Mouse (Mus musculus) midbrain, embryonic 10.5 days (tissue): ENCODE measurements around the gene Gm20594. TPM values are rescaled to one million over a fixed set of nuclear protein-coding genes. Genes with fewer than 3 reads are reported as not detected.

ENCODE experiments used
- DNase-seq: peaks from one replicate; pipeline ENCODE4 v3.0.0-alpha.2; 2017; ENCODE audit warnings: low spot score
- H3K27ac ChIP-seq: fragments of 300-500 bp; sonication (generic); replicated peaks from 2 replicates; pipeline ENCODE4 v1.5.1; 2016; ENCODE audit warnings: mild to moderate bottlenecking
- H3K27me3 ChIP-seq: fragments of 300-500 bp; sonication (generic); 2 replicates; pipeline ENCODE4 v1.6.1; 2016; ENCODE audit warnings: low read depth, mild to moderate bottlenecking; ENCODE audit not compliant: poor library complexity, severe bottlenecking
- H3K36me3 ChIP-seq: fragments of 300-500 bp; sonication (generic); 2 replicates; pipeline ENCODE4 v1.6.1; 2016; ENCODE audit warnings: mild to moderate bottlenecking, moderate library complexity
- H3K4me1 ChIP-seq: fragments of 300-500 bp; sonication (generic); 2 replicates; pipeline ENCODE4 v1.6.1; 2016
- H3K4me3 ChIP-seq: fragments of 300-500 bp; sonication (generic); 2 replicates; pipeline ENCODE4 v1.5.1; 2016; ENCODE audit warnings: mild to moderate bottlenecking, moderate library complexity
- H3K9me3 ChIP-seq: fragments of 300-500 bp; sonication (generic); replicated peaks from 2 replicates; pipeline ENCODE4 v1.6.1; 2016; ENCODE audit warnings: mild to moderate bottlenecking
- WGBS: fragments of 180-500 bp; shearing (Covaris S2); methylation state at CpG from one replicate; pipeline ENCODE4 v1.1.7; 2016; 5-methylcytosine and 5-hydroxymethylcytosine counted together
- polyA plus RNA-seq: library from polyadenylated mRNA; unstranded; fragments of >200 nt; fragmentation: Nextera tagmentation; extraction: Ambion mirVana; gene quantifications from 2 replicates; pipeline ENCODE4 v1.2.1, GENCODE M21; 2016

The Gm20594 gene
- not detected in 2 replicates for polyA plus RNA-seq

DNA sequence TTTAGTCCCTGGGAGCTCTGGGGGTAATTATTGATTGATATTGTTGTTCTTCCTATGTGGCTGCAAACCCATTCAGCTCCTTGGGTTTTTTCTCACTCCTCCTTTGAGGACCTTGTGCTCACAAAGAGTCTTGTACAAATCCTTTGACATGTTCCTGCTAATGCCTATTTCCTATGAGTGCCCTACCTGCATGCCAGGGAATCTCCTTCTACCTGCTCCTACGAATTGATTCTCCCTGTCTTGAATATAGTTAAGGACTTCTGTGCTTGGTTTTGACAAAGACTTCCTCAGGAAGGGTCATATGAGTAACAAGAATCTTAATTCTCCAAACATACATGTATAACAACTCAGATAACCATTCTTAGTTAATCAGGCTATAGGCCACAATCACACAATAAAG is at the start of gene Gm20594:
TSS of gene Gm20594 (plus strand) at position 301 of the 400 bp plus-strand sequence.
- no peaks in the 10 kb centered on the region for H3K9me3 ChIP-seq
- WGBS: 79% methylated on average over 1 of the region's 1 CpGs

DNA sequence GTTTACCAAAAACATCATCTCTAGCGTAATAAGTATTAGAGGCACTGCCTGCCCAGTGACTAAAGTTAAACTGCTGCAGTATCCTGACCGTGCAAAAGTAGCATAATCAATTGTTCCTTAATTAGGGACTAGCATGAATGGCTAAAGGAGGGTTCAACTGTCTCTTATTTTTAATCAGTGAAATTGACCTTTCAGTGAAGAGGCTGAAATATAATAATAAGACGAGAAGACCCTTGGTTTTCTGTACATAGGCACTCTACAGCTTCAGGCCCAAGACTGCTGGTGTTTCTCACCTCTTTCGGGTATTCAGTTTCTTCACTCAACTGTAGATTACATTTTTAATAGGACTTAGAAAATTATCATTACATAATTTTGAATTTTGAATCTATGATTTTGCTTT is 398 bp downstream of the Gm20594 start:
- Histone ChIP-seq H3K27ac (no peak overlapping the region), H3K9me3 (no peaks in the 10 kb centered on the region), H3K4me3 (no peak overlapping the region), H3K27me3 (no peaks in the 10 kb centered on the region), H3K4me1 (no peaks in the 10 kb centered on the region), H3K36me3 (no peaks in the 10 kb centered on the region)
- no peak for DNase-seq
- 93% methylated on average over 4 of the region's 4 CpGs for WGBS

More for the DNA sequence above, at the start of gene Gm20594:
- Histone ChIP-seq H3K27ac (no peak within 1 kb of the TSS), H3K4me3 (no peak within 1 kb of the TSS), H3K36me3 (no peaks in the 10 kb centered on the region), H3K27me3 (no peaks in the 10 kb centered on the region), H3K4me1 (no peaks in the 10 kb centered on the region)
- no peak for DNase-seq

GRCm38 (mm10) chr6:79833845-79834244 is 16.1 kb downstream of the Gm20594 start:
- WGBS: 89% methylated on average over 4 of the region's 4 CpGs
- H3K9me3 ChIP-seq: peaks cover 6% of the 10 kb centered on the region; the same call in 1 of the 2 replicates
- no peaks in the 10 kb centered on the region for H3K27me3 ChIP-seq
- H3K4me3 ChIP-seq: no peak overlapping the region
- no peaks in the 10 kb centered on the region for H3K36me3 ChIP-seq
- no peaks in the 10 kb centered on the region for H3K4me1 ChIP-seq
- no peak for DNase-seq
- no peak overlapping the region for H3K27ac ChIP-seq

DNA sequence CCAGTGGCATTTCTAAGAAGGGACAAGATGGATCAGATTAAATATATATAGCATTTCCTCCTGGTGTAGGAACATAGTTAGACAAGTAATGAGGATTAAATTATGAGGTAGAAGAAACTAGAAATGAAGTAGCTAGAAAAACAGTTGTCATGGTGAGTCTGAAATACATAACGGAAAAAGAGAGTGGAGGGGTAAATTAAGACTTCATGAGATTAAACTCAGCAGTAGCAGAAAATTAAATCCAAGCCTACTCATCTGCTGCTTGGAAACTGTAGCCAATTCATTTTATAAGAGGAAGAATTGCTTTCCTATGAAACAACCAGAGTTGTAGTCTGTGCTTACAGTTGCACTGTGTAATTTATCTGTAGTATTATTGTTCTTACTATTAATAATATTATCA is 29.1 kb downstream of the Gm20594 start:
- Histone ChIP-seq H3K27ac (no peak overlapping the region), H3K36me3 (no peaks in the 10 kb centered on the region), H3K4me3 (no peak overlapping the region), H3K9me3 (no peaks in the 10 kb centered on the region), H3K4me1 (no peaks in the 10 kb centered on the region), H3K27me3 (no peaks in the 10 kb centered on the region)
- DNase-seq: no peak
- 96% methylated on average over 1 of the region's 1 CpGs for WGBS

Other genes starting within 250 kb of the Gm20594 start
- gene Lrrtm4, start 201.0 kb downstream of the Gm20594 start, polyA plus RNA-seq: 0.79 and 2.0 TPM in 2 replicates